Mouse (Mus musculus) embryonic facial prominence, embryonic 14.5 days (tissue): ENCODE results near the gene Tgds. TPM values are rescaled to one million over a fixed set of nuclear protein-coding genes. Genes with fewer than 3 reads are reported as not detected.
"Not testable (repeated sequence)": the region's sequence is repeated elsewhere in the genome, so short reads cannot be mapped to it uniquely, and the experiment has no call there.

Source experiments
- ATAC-seq: fragments of 200-750 bp; cut with Nextera tagmentation; 2 replicates; pipeline ENCODE4 v1.8.0; 2017; ENCODE audit warnings: low read depth, moderate number of reproducible peaks, moderate TSS enrichment
- DNase-seq: peaks from one replicate; pipeline ENCODE4 v3.0.0-alpha.2; 2015; ENCODE audit warnings: low spot score
- H3K27ac ChIP-seq: fragments of 300-500 bp; sonication (generic); replicated peaks from 2 replicates; pipeline ENCODE4 v1.5.1; 2014; ENCODE audit warnings: low read depth, mild to moderate bottlenecking, low read length, moderate library complexity
- H3K27me3 ChIP-seq: fragments of 300-500 bp; sonication (generic); replicated peaks from 2 replicates; pipeline ENCODE4 v1.6.1; 2014; ENCODE audit warnings: low read length; ENCODE audit not compliant: control insufficient read depth, insufficient read depth
- H3K36me3 ChIP-seq: fragments of 300-500 bp; sonication (generic); 2 replicates; pipeline ENCODE4 v1.6.1; 2014; ENCODE audit warnings: low read length, mixed read lengths; ENCODE audit not compliant: control insufficient read depth, insufficient read depth
- H3K4me1 ChIP-seq: fragments of 300-500 bp; sonication (generic); 2 replicates; pipeline ENCODE4 v1.6.1; 2014; ENCODE audit warnings: antibody characterized with exemption, low read length; ENCODE audit not compliant: control insufficient read depth, insufficient read depth
- H3K4me2 ChIP-seq: fragments of 300-500 bp; sonication (generic); 2 replicates; pipeline ENCODE4 v1.6.1; 2014; ENCODE audit warnings: low read depth, mild to moderate bottlenecking, low read length, moderate library complexity, mixed read lengths
- H3K4me3 ChIP-seq: fragments of 300-500 bp; sonication (generic); 2 replicates; pipeline ENCODE4 v1.5.1; 2014; ENCODE audit warnings: low read depth, mild to moderate bottlenecking, low read length
- H3K9ac ChIP-seq: fragments of 300-500 bp; sonication (generic); 2 replicates; pipeline ENCODE4 v1.6.1; 2014; ENCODE audit warnings: low read depth, mild to moderate bottlenecking, low read length, moderate library complexity, mixed read lengths
- H3K9me3 ChIP-seq: fragments of 300-500 bp; sonication (generic); 2 replicates; pipeline ENCODE4 v1.6.1; 2016; ENCODE audit warnings: low read length; ENCODE audit not compliant: control insufficient read depth
- WGBS: fragments of 180-500 bp; shearing (Covaris S2); extraction: QIAGEN DNeasy Blood & Tissue Kit; methylation state at CpG from one replicate; pipeline ENCODE4 v1.1.7; 2014; 5-methylcytosine and 5-hydroxymethylcytosine counted together
- polyA plus RNA-seq: library from polyadenylated mRNA; unstranded; fragments of >200 nt; fragmentation: Nextera tagmentation; extraction: Ambion mirVana; gene quantifications from 2 replicates; pipeline ENCODE4 v1.2.1, GENCODE M21; 2014

Gene Tgds
- polyA plus RNA-seq, 1 experiment from 2014 or later: 38.3 TPM

DNA sequence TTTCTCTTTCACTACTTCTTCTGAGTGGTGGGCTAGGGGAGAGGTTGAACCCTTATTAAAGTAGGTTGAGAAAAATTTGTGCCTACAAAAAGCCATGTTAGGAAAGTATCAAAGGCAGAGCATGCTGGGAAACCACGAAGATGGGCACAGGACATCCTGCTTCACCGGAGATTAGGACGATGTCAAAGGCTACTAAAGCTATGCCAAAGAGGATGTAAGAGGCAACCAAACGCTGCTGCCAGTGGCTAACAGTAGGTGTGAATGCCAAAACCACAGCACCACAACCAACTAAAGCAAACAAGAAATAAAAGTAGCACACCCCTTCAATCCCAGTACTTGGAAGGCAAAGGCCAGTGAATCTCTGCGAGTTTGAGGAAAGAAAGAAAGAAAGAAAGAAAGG lies 8.4 kb downstream of the Tgds start:
- Histone ChIP-seq H3K4me3 (no peak overlapping the region), H3K4me2 (no peak overlapping the region), H3K27ac (no peak overlapping the region), H3K27me3 (no peaks in the 10 kb centered on the region), H3K4me1 (no peaks in the 10 kb centered on the region), H3K9ac (no peak overlapping the region), H3K9me3 (no peaks in the 10 kb centered on the region), H3K36me3 (peaks cover 82% of the 10 kb centered on the region)
- 85% methylated on average over 5 of the region's 5 CpGs for WGBS
- ATAC-seq (no peak), DNase-seq (no peak)

DNA sequence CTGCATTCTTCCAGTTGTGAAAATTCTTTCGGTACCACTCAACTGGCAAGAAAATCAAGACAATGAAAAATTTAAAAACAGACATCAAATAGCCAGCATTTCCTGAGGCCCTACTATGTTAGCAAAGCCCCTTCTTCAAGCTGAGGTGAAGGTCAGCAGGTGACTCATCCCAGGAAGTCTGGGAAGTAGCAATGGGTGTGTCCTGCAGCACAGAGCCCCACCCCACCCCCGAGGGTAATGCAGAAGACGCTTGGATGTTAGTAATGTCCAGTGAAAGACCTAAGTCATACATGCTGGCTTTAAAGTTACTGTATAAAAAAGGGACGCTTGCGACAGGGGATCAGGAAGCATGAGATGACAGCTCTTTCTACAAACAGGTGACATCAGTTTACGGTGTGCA lies 19.4 kb downstream of the Tgds start:
- Histone ChIP-seq H3K9me3 (no peaks in the 10 kb centered on the region), H3K4me3 (no peak overlapping the region), H3K27me3 (no peaks in the 10 kb centered on the region), H3K4me2 (no peak overlapping the region), H3K9ac (no peak overlapping the region), H3K27ac (no peak overlapping the region), H3K4me1 (no peaks in the 10 kb centered on the region), H3K36me3 (peaks cover 71% of the 10 kb centered on the region)
- 94% methylated on average over 6 of the region's 6 CpGs for WGBS
- ATAC-seq: no peak
- DNase-seq: no peak

DNA sequence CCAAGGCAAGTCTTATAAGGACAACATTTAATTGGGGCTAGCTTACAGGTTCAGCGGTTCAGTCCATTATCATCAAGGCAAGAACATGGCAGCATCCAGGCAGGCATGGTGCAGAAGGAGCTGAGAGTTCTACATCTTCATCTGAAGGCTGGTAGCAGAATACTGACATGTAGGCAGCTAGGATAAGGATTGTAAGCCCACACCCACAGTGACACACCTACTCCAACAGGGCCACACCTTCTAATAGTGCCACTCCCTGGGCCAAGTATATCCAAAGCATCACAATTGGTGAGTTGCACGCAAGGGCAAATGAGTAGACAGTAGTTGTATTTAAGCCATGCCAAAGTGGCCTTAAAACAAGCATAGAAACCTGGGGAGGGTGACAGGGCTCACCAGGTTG lies 25.1 kb downstream of the Tgds start:
- H3K27me3 ChIP-seq, H3K4me1 ChIP-seq, DNase-seq, H3K9me3 ChIP-seq, ATAC-seq, H3K4me3 ChIP-seq, H3K9ac ChIP-seq, H3K27ac ChIP-seq, H3K4me2 ChIP-seq: not testable (repeated sequence)
- peaks cover 16% of the 10 kb centered on the region for H3K36me3 ChIP-seq
- 97% methylated on average over 2 of the region's 2 CpGs for WGBS

DNA sequence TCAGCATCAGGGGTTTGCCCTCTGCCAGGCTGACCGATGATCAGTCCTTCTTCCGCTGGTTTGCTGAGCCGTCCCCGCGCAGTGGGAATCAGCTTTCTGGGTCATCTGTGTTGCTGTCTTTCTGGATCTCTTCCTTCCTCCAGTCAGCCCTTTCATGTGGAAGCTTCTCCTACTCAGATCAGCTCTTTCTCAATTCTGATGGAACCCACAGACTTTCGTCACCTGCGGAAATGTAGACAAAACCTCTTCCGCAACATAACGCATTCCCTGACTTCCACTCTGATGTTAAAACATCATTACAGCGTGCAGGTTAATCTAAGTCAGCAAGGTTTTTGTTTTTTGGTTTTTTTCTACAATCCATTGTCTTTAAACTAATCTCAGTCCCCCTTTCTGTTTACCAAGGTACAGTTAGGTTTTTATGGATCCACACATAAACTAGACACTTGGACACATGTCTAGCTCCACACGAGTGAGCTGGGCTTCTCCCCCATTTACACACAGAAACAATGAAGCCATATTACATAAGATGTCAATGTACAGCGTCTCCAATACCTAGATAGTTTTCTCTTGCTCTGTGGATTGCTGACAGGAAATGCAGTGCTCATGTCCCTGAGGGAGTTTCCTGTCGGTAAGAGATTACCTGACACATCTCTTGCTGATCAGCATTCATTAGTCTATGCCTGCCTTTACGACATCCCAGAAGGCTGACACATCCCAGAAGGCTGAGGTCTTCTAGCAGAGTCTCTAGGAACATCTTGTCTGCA lies 31.1 kb downstream of the Tgds start:
- no peaks in the 10 kb centered on the region for H3K27me3 ChIP-seq
- DNase-seq: no peak
- no peak overlapping the region for H3K27ac ChIP-seq
- H3K9me3 ChIP-seq: peaks cover 3% of the 10 kb centered on the region; the same call in 1 of the 2 replicates
- no peak for ATAC-seq
- H3K4me3 ChIP-seq: no peak overlapping the region
- H3K36me3 ChIP-seq: no peaks in the 10 kb centered on the region
- WGBS: 82% methylated on average over 14 of the region's 14 CpGs
- no peaks in the 10 kb centered on the region for H3K4me1 ChIP-seq
- H3K4me2 ChIP-seq: no peak overlapping the region
- no peak overlapping the region for H3K9ac ChIP-seq

DNA sequence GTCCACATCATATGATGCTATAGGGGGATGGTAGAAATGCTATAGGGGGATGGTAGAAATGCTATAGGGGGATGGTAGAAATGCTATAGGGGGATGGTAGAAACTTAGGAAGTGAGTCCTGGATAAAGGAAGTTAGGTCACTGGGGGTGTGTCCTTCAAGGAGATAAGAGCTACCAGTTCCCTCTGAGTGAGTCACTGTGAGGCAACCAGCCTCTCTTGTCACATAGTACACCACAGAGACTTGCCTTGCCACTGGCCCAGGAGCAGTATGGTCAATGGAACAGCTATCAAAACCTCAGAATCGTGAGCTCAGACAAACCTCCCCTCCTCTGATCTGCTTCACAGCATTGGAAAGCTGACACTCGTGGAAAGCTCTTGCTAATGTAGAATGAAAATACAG lies 34.3 kb downstream of the Tgds start:
- no peak overlapping the region for H3K27ac ChIP-seq
- no peak for ATAC-seq
- no peaks in the 10 kb centered on the region for H3K9me3 ChIP-seq
- no peaks in the 10 kb centered on the region for H3K36me3 ChIP-seq
- no peaks in the 10 kb centered on the region for H3K27me3 ChIP-seq
- H3K4me2 ChIP-seq: no peak overlapping the region
- WGBS: 68% methylated on average over 2 of the region's 2 CpGs
- H3K4me1 ChIP-seq: no peaks in the 10 kb centered on the region
- H3K4me3 ChIP-seq: no peak overlapping the region
- H3K9ac ChIP-seq: no peak overlapping the region
- DNase-seq: no peak

DNA sequence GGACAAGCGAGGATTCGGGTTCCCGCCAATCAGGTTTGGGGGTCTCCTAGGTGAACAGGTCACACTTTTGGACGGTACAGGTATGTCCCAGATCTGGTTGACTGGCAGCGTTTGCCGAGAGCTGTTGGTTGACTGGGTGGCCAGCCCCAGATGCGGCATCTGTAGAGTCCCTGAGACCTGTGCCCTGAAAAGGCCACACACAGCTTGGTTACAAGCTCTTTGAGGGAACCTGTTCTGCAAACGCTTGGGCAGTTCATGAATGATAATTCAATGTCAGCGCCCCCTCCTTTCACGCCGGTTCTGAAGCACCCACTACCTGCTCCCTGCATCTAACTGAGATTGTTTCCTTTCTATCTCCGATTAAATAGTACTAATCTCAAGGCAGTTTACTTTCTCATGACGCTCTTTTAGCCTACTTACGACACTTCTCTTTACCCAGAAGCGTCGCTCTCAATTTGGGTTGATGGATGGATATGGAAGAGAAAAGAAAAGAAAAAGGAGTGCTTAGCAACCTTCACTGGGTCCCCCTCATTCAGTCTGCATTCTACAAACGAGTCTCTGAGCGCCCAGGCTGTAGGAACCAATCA lies 42.7 kb downstream of the Tgds start:
- Histone ChIP-seq H3K9me3 (no peaks in the 10 kb centered on the region), H3K4me3 (peak overlapping the region; percentile 57), H3K4me1 (peaks cover 5% of the 10 kb centered on the region; the same call in 1 of the 2 replicates), H3K9ac (peak overlapping the region; percentile 70), H3K4me2 (peak overlapping the region; percentile 78), H3K27ac (peak overlapping the region; percentile 36; the same call in 1 of the 2 replicates), H3K27me3 (no peaks in the 10 kb centered on the region), H3K36me3 (no peaks in the 10 kb centered on the region)
- peak; percentile 17 for DNase-seq
- ATAC-seq: peak; percentile 34; the same call in 1 of the 2 replicates
- under 1% methylated on average over 18 of the region's 18 CpGs for WGBS

DNA sequence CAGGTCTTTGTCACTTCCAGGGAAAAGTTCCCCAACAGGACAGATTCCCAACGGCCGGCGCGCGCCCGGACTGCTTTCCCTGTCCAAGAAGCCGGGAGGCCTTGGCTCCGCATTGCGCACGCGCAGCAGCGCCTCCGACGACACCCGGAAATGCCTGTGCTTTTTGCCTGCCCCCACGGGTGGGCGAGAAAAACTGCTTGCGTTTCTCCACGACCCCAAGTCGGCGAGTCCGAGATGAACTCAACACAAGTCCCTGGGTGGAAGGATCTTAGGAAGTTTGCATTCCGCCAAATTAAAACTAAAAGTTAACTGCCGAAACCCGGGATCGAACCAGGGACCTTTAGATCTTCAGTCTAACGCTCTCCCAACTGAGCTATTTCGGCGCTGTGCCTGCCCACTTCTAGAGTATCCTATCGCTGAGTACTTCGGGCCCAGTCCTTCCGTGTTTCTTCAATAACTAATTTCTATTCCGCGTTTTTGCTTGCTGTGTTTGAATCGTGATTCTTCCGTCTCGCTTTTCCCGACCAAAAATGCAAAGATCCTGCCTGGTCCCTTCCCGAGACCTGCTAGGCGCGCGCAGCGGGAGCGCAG lies 43.2 kb downstream of the Tgds start:
- peak; percentile 86 for ATAC-seq
- no peaks in the 10 kb centered on the region for H3K27me3 ChIP-seq
- H3K4me1 ChIP-seq: peaks cover 5% of the 10 kb centered on the region; the same call in 1 of the 2 replicates
- H3K36me3 ChIP-seq: no peaks in the 10 kb centered on the region
- peak overlapping the region; percentile 78 for H3K4me2 ChIP-seq
- peak overlapping the region; percentile 57 for H3K4me3 ChIP-seq
- whole genome bisulfite sequencing: under 1% methylated on average over 44 of the region's 44 CpGs
- peak overlapping the region; percentile 74 for H3K27ac ChIP-seq
- no peaks in the 10 kb centered on the region for H3K9me3 ChIP-seq
- peak; percentile 94 for DNase-seq
- H3K9ac ChIP-seq: peak overlapping the region; percentile 70

DNA sequence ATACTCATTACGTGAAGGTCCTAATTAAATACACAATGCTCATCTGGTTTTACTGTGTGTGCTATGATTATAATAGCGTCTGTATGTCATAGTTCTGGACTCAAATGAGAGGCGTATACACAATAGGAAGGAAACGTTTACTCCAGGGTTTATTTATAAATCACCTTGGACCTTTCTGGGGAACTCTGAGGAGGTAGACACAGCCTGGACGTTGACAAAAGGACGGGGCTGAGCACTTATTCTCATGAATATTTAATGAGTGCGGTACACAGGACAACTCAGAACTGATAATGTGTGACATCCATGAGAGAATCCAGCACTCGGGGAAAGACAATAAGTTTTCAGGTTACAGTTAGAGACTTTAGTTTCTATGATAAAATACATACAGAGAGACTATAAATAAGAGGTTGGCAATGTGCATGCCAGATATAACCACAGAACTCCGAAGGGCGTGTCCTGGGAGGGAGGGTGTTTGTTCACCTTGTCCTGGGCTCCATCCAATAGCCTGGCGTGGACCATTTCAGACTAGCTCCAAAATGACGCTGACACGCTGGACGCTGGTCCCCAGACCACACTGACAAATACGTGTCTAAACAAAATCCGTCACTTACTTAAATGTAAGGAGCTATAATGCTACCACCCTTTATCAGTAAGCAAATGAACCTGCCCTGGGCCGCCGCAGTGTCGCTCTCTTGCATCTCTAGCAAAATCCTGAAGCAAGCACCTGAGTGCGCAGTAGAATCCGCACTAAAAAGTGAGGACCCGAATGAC lies 43.9 kb downstream of the Tgds start:
- H3K27me3 ChIP-seq: no peaks in the 10 kb centered on the region
- H3K4me2 ChIP-seq: peak overlapping the region; percentile 78
- peak overlapping the region; percentile 74 for H3K27ac ChIP-seq
- peaks cover 5% of the 10 kb centered on the region; the same call in 1 of the 2 replicates for H3K4me1 ChIP-seq
- H3K9ac ChIP-seq: peak overlapping the region; percentile 70
- H3K36me3 ChIP-seq: no peaks in the 10 kb centered on the region
- peak overlapping the region; percentile 57 for H3K4me3 ChIP-seq
- DNase-seq: peak; percentile 56
- peak; percentile 49 for ATAC-seq
- WGBS: 8% methylated on average over 22 of the region's 22 CpGs
- H3K9me3 ChIP-seq: no peaks in the 10 kb centered on the region
